Mouse (Mus musculus) midbrain, embryonic 13.5 days (tissue): ENCODE data around the gene Tshb. TPM values are rescaled to one million over a fixed set of nuclear protein-coding genes. Genes with fewer than 3 reads are reported as not detected.
A peak's percentile ranks its signal among the peaks of the same experiment; 100 is the strongest.

ENCODE experiments used
- ATAC-seq: fragments of 200-750 bp; cut with Nextera tagmentation; 2 replicates; pipeline ENCODE4 v1.8.0; 2017; ENCODE audit warnings: mild to moderate bottlenecking, moderate TSS enrichment, moderate library complexity
- H3K27ac ChIP-seq: fragments of 300-500 bp; sonication (generic); 2 replicates; pipeline ENCODE4 v1.5.1; 2015; ENCODE audit warnings: inconsistent platforms, mild to moderate bottlenecking, moderate library complexity
- H3K27me3 ChIP-seq: fragments of 300-500 bp; sonication (generic); 2 replicates; pipeline ENCODE4 v1.6.1; 2015; ENCODE audit warnings: mild to moderate bottlenecking, inconsistent platforms
- H3K36me3 ChIP-seq: fragments of 300-500 bp; sonication (generic); 2 replicates; pipeline ENCODE4 v1.6.1; 2015; ENCODE audit warnings: mild to moderate bottlenecking, inconsistent platforms
- H3K4me1 ChIP-seq: fragments of 300-500 bp; sonication (generic); replicated peaks from 2 replicates; pipeline ENCODE4 v1.6.1; 2015; ENCODE audit warnings: inconsistent platforms
- H3K4me2 ChIP-seq: fragments of 300-500 bp; sonication (generic); replicated peaks from 2 replicates; pipeline ENCODE4 v1.6.1; 2015; ENCODE audit warnings: moderate library complexity, mild to moderate bottlenecking, inconsistent platforms
- H3K4me3 ChIP-seq: fragments of 300-500 bp; sonication (generic); replicated peaks from 2 replicates; pipeline ENCODE4 v1.5.1; 2015; ENCODE audit warnings: mild to moderate bottlenecking, inconsistent platforms
- H3K9ac ChIP-seq: fragments of 300-500 bp; sonication (generic); replicated peaks from 2 replicates; pipeline ENCODE4 v1.6.1; 2015; ENCODE audit warnings: mild to moderate bottlenecking, inconsistent platforms
- H3K9me3 ChIP-seq: fragments of 300-500 bp; sonication (generic); 2 replicates; pipeline ENCODE4 v1.6.1; 2016; ENCODE audit warnings: mild to moderate bottlenecking, inconsistent platforms
- WGBS: fragments of 180-500 bp; shearing (Covaris S2); methylation state at CpG from one replicate; pipeline ENCODE4 v1.1.7; 2015; 5-methylcytosine and 5-hydroxymethylcytosine counted together
- polyA plus RNA-seq: library from polyadenylated mRNA; unstranded; fragments of >200 nt; fragmentation: Nextera tagmentation; extraction: Ambion mirVana; gene quantifications from 2 replicates; pipeline ENCODE4 v1.2.1, GENCODE M21; 2015

Tshb gene
- polyA plus RNA-seq, 1 experiment from 2014 or later: 0.16 TPM

- Histone ChIP-seq H3K4me3 (no peak overlapping the region), H3K9me3 (no peaks in the 10 kb centered on the region), H3K27me3 (no peaks in the 10 kb centered on the region), H3K4me2 (no peak overlapping the region), H3K9ac (no peak overlapping the region), H3K27ac (no peak overlapping the region), H3K36me3 (peaks cover 12% of the 10 kb centered on the region; the same call in 1 of the 2 replicates), H3K4me1 (peaks cover 19% of the 10 kb centered on the region)
- 81% methylated on average over 5 of the region's 5 CpGs for WGBS
- no peak for ATAC-seq
These were observed 31.4 kb downstream of the Tshb start for GRCm38 (mm10) chr3:102751136-102751535.

GRCm38 (mm10) chr3:102748686-102749085 lies 33.8 kb downstream of the Tshb start:
- Histone ChIP-seq H3K9ac (no peak overlapping the region), H3K27me3 (no peaks in the 10 kb centered on the region), H3K4me3 (no peak overlapping the region), H3K9me3 (no peaks in the 10 kb centered on the region), H3K4me1 (peaks cover 33% of the 10 kb centered on the region), H3K36me3 (peaks cover 12% of the 10 kb centered on the region; the same call in 1 of the 2 replicates), H3K4me2 (no peak overlapping the region), H3K27ac (no peak overlapping the region)
- 83% methylated on average over 5 of the region's 5 CpGs for WGBS
- ATAC-seq: no peak

- Histone ChIP-seq H3K27ac (no peak overlapping the region), H3K27me3 (no peaks in the 10 kb centered on the region), H3K36me3 (peaks cover 9% of the 10 kb centered on the region; the same call in 1 of the 2 replicates), H3K4me2 (no peak overlapping the region), H3K4me1 (peaks cover 40% of the 10 kb centered on the region), H3K9ac (no peak overlapping the region), H3K9me3 (no peaks in the 10 kb centered on the region), H3K4me3 (no peak overlapping the region)
- WGBS: 53% methylated on average over 3 of the region's 3 CpGs
- ATAC-seq: no peak
These were observed 34.5 kb downstream of the Tshb start for GRCm38 (mm10) chr3:102748038-102748437.

- Histone ChIP-seq H3K4me3 (no peak overlapping the region), H3K9me3 (no peaks in the 10 kb centered on the region), H3K27ac (no peak overlapping the region), H3K4me1 (peaks cover 50% of the 10 kb centered on the region), H3K27me3 (no peaks in the 10 kb centered on the region), H3K36me3 (0 out of 2 replicates have a peak, but pooled peaks cover 8% of the 10 kb centered on the region), H3K9ac (no peak overlapping the region), H3K4me2 (no peak overlapping the region)
- 90% methylated on average over 4 of the region's 4 CpGs for WGBS
- no peak for ATAC-seq
These were observed 36.3 kb downstream of the Tshb start for GRCm38 (mm10) chr3:102746174-102746573.

- ATAC-seq: no peak
- Histone ChIP-seq H3K4me3 (no peak overlapping the region), H3K27me3 (no peaks in the 10 kb centered on the region), H3K36me3 (no peaks in the 10 kb centered on the region), H3K9ac (no peak overlapping the region), H3K4me1 (peaks cover 50% of the 10 kb centered on the region), H3K9me3 (no peaks in the 10 kb centered on the region), H3K27ac (no peak overlapping the region), H3K4me2 (no peak overlapping the region)
- 64% methylated on average over 5 of the region's 5 CpGs for WGBS
These were observed 37.9 kb downstream of the Tshb start for GRCm38 (mm10) chr3:102744657-102745056.

- 66% methylated on average over 9 of the region's 9 CpGs for WGBS
- H3K4me3 ChIP-seq: no peak overlapping the region
- H3K36me3 ChIP-seq: no peaks in the 10 kb centered on the region
- H3K4me1 ChIP-seq: peaks cover 52% of the 10 kb centered on the region
- no peaks in the 10 kb centered on the region for H3K9me3 ChIP-seq
- peak overlapping the region; percentile 6; the same call in 1 of the 2 replicates for H3K27ac ChIP-seq
- ATAC-seq: no peak
- no peaks in the 10 kb centered on the region for H3K27me3 ChIP-seq
- no peak overlapping the region for H3K4me2 ChIP-seq
- H3K9ac ChIP-seq: no peak overlapping the region
These were observed 38.6 kb downstream of the Tshb start for GRCm38 (mm10) chr3:102743781-102744471.

- WGBS: 28% methylated on average over 4 of the region's 4 CpGs
- ATAC-seq: no peak; the same call in 1 of the 2 replicates
- peak overlapping the region; percentile 6; the same call in 1 of the 2 replicates for H3K27ac ChIP-seq
These were observed 39.3 kb downstream of the Tshb start for GRCm38 (mm10) chr3:102743202-102743601.

GRCm38 (mm10) chr3:102742725-102743124 lies 39.8 kb downstream of the Tshb start:
- H3K9me3 ChIP-seq: no peaks in the 10 kb centered on the region
- no peak overlapping the region for H3K9ac ChIP-seq
- H3K4me3 ChIP-seq: no peak overlapping the region
- no peaks in the 10 kb centered on the region for H3K27me3 ChIP-seq
- ATAC-seq: no peak
- H3K4me1 ChIP-seq: peaks cover 45% of the 10 kb centered on the region
- 0 out of 2 replicates have a peak overlapping the region, but pooled peaks have one; percentile 4 for H3K27ac ChIP-seq
- H3K4me2 ChIP-seq: no peak overlapping the region
- 22% methylated on average over 4 of the region's 4 CpGs for WGBS
- H3K36me3 ChIP-seq: no peaks in the 10 kb centered on the region

More at GRCm38 (mm10) chr3:102743202-102743601, 39.3 kb downstream of the Tshb start:
- no peak overlapping the region for H3K4me3 ChIP-seq
- H3K9me3 ChIP-seq: no peaks in the 10 kb centered on the region
- no peaks in the 10 kb centered on the region for H3K36me3 ChIP-seq
- no peak overlapping the region for H3K9ac ChIP-seq
- no peak overlapping the region for H3K4me2 ChIP-seq
- no peaks in the 10 kb centered on the region for H3K27me3 ChIP-seq
- peaks cover 49% of the 10 kb centered on the region for H3K4me1 ChIP-seq

GRCm38 (mm10) chr3:102738926-102739325 lies 43.6 kb downstream of the Tshb start:
- H3K4me2 ChIP-seq: no peak overlapping the region
- WGBS: 81% methylated on average over 6 of the region's 6 CpGs
- H3K4me1 ChIP-seq: peaks cover 37% of the 10 kb centered on the region
- H3K9ac ChIP-seq: no peak overlapping the region
- H3K36me3 ChIP-seq: no peaks in the 10 kb centered on the region
- H3K4me3 ChIP-seq: no peak overlapping the region
- no peak overlapping the region for H3K27ac ChIP-seq
- H3K27me3 ChIP-seq: no peaks in the 10 kb centered on the region
- H3K9me3 ChIP-seq: no peaks in the 10 kb centered on the region
- ATAC-seq: no peak

GRCm38 (mm10) chr3:102738161-102738901 lies 44.2 kb downstream of the Tshb start:
- no peak for ATAC-seq
- Histone ChIP-seq H3K4me2 (no peak overlapping the region), H3K4me3 (no peak overlapping the region), H3K27ac (no peak overlapping the region), H3K36me3 (no peaks in the 10 kb centered on the region), H3K4me1 (peaks cover 33% of the 10 kb centered on the region), H3K9ac (no peak overlapping the region), H3K9me3 (no peaks in the 10 kb centered on the region), H3K27me3 (peaks cover 3% of the 10 kb centered on the region; the same call in 1 of the 2 replicates)
- 89% methylated on average over 10 of the region's 10 CpGs for WGBS

GRCm38 (mm10) chr3:102737106-102737505 lies 45.4 kb downstream of the Tshb start:
- H3K36me3 ChIP-seq: no peaks in the 10 kb centered on the region
- H3K27ac ChIP-seq: no peak overlapping the region
- no peak overlapping the region for H3K4me2 ChIP-seq
- H3K27me3 ChIP-seq: peaks cover 6% of the 10 kb centered on the region; the same call in 1 of the 2 replicates
- no peak for ATAC-seq
- H3K9me3 ChIP-seq: no peaks in the 10 kb centered on the region
- no peak overlapping the region for H3K4me3 ChIP-seq
- H3K9ac ChIP-seq: no peak overlapping the region
- WGBS: 83% methylated on average over 6 of the region's 6 CpGs
- H3K4me1 ChIP-seq: peaks cover 22% of the 10 kb centered on the region

GRCm38 (mm10) chr3:102736436-102736835 lies 46.1 kb downstream of the Tshb start:
- Histone ChIP-seq H3K4me3 (no peak overlapping the region), H3K9me3 (no peaks in the 10 kb centered on the region), H3K27ac (no peak overlapping the region), H3K27me3 (peaks cover 6% of the 10 kb centered on the region; the same call in 1 of the 2 replicates), H3K4me2 (no peak overlapping the region), H3K9ac (no peak overlapping the region), H3K4me1 (peaks cover 20% of the 10 kb centered on the region), H3K36me3 (no peaks in the 10 kb centered on the region)
- no peak for ATAC-seq
- 92% methylated on average over 6 of the region's 6 CpGs for WGBS
